Mouse (Mus musculus): ENCODE measurements around the gene Las1l.
A peak's percentile ranks its signal among the peaks of the same experiment; 100 is the strongest.
"Not testable (repeated sequence)": the region's sequence is repeated elsewhere in the genome, so short reads cannot be mapped to it uniquely, and the experiment has no call there.

Las1l gene

DNA sequence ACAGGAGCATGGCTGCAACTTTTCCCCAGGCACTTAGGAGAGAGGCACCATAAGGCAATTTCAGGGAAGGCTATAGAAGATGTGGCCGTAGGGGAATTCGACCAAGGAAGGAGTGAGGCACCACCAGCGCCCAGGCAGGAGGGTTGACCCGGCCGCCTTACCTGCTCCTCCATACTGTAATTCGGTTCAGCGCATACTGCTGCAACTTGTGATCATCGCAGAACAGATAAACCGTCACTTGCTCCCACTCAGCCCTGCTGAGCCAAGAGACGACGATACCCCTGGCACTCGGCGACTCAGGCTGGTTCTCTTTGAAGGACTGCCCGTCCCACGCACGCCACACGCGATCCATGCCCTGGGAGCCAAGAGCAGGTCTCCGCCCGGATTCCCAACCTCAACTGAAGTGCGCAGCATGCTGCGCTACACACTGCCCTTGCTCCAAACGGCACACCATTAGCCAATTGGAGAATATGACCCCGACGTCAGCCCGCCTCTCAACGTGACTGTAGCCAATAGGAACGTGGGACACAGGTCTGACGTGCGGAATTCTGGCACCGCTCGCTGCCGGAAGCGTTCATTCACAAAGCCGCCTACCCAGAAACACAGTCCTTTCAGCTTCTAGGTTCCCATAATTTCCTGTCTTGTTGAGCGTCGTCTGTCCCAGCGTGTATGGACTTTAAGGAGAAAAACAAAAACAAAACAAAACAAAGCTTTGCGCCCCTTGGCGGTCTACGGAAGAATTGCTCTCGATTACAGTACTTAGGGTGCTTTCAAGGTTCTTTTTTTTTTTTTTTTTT lies at the start of gene Las1l:
Las1l (minus strand) TSS at position 466 of the 797 bp plus-strand sequence.
- peak; percentile 88 for DNase-seq

DNA sequence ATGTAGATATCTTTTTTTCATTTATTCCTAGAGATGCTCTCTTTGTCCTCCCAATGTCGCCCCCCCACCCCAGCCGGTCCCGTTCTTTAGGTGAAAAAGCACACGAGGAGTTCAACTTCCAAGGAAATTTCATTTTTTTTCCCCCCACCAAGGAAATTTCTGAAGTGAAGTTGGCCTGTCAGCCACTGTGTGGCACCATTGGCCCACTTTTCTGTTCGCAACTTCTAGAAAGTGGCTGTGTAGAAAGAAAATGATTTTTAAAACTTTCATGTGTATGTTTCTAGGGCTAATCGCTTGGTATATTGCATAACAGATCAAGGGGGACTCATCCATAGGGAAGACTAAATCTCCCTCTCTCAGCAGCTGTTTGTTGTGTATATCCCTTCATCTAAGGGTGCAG lies 49.6 kb upstream of the Las1l start:
- peak; percentile 4 for DNase-seq

DNA sequence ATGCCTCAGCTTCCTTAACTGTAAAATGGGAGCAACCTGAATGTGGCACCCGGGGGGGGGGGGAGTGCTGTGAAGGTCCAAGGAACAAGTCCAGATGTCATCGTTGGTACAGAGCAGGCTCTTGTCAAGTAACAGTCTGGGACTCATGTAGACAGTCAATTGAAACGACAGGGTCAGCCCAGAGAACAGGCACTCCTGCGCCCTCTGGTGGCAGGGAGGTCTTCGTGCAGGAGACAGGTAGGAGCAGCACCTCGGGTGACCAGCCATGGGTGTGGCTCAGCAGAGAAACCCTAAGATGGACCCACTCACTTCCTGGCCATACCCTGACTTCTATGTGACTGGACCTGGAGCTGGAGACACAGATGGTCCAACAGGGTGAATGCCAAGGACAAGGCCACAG lies 42.8 kb upstream of the Las1l start:
- peak; percentile 2 for DNase-seq

DNA sequence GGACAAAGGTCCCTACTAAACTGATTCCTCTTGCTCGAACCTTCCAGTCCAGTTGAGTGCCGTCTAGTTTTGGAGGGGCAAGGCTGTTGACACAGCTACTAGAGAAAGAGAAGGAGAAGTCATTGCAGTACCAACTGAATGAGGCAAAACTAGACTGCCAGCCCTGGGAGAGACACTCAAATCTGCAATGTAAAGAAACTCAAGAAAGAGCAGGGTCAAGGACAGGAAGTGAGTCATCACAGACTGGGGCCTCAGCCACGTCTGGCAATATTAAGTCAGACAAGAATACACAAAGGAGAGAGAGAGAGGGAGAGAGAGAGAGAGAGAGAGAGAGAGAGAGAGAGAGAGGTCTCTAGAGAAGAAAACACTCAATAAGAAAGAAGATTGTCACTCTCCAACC lies 36.4 kb upstream of the Las1l start:
- no peak for DNase-seq

DNA sequence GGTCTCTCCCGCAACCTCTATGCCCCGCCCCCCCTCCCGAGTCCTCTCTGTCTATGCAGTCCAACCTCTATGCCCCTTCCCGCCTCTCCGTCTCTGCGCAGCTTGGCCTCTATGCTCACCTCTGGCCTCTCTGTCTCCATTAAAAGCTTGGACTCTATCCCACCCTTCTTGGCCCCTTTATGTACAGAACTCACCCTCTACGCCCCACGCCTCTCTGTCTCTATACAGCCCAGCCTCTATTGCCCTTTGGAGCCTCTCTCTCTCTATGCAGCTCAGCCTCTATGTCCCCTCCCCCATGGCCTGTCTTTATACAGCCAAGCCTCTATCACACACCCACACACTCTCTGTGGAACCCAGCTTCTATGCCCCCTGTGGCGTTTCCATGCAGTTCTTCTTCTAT lies 13.2 kb upstream of the Las1l start:
- no peak for DNase-seq

DNA sequence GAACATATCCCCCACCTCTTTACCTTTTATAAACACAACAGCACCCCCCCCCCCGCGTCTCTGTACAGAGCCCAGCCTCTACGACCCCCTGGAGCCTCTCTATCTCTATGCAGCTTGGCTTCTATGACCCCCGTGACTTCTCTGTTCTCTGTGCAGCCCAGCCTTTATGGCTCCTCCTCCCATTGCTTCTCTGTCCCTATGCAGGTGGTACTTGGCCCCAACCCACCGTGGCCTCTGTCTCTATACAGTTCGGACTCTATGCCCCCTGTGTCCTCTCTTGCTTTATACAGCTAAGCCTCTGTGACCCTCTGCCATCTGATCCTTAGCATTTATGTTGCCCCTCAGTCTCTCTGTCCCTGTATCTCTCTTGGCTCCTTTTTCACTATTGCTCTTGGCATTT lies 12.4 kb upstream of the Las1l start:
- no peak for DNase-seq

DNA sequence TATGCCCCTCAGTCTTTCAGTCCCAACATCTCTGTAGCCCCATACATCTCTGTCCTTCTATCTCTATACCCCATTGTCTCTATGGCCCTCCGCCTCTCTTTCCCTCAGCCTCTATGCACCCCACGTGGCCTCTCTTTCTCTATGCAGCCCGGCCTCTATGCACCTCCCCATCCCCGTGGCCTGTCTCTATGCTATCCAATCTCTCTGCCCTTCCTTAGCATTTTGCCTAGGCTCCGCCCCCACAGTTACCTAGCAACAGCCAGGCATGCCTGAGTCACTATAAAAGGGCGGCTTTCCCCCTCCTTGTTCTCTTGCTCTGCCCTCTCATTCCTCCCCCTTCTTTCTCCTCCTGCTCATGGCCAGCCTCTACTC lies 11.8 kb upstream of the Las1l start:
- DNase-seq: peak; percentile 72

DNA sequence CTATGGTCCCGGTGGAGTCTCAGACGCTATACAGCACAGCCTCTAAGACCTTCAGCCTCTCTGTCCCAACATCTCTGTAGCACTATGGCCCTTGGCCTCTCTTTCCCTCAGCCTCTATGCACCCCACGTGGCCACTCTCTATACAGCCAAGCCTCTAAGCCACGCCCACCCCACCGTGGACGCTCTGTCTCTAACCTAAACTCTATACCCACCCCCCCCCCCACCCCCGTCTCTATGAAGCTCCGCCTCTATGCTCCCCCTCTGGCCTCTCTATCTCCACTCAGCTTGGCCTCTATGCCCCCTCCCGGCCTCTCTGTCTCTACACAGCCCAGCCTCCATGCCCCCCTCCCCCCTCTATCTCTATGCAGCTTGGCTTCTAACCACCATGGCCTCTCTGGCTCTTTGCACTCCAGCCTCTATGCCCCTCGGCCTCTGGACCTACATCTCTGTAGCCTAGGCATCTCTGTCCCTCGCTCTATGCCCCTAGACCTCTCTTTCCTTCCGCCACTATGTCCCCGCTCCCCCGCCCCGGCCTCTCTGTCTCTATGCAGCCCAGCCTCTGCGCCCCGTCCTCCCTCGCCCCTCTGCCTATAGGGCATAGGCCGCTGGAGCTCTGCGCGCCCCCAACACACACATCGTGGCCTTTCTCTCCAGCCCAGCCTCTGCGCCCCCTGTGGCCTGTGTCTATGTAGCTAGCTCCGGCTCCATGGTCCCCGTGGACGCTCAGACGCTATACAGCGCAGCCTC lies 11.3 kb upstream of the Las1l start:
- peak; percentile 30 for DNase-seq

DNA sequence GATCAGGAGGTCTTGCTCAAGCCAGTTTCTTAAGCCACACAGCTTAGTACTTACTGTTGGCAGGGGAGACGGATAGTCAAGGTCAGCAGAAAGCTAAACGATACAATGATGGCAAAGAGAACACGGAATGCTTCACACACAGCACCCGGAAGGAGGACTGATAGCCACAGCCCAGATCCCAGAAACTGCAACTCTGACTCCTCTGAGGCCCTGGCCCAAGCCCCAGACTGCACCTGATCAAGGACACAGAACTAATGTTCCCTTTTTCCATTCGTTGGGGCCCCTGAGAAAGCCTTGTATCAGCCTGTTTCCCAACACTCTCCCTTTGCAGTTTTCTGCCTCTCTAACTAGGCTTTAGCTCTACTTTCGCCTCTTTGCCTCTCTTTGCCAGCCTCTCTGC lies 8.3 kb upstream of the Las1l start:
- no peak for DNase-seq

DNA sequence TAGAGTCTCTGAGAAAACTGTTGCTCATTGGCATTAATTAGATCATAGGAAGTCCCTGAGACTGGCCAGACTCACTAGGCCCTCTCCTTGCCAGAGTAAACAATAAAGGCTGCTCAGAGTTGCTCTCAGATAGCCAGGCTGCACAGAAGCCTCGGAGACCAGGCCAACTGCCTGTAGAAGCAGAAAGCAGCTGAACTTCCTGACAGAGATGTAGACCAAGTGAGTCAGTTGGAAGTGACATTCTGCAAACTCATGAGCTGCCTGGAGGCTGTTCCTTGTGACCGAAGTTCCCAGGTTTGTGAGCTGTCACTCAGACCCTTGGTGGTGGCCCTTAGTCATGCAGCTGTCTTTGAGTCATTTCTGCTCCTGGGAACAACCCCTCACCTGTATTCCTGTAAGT lies 6.6 kb upstream of the Las1l start:
- no peak for DNase-seq

DNA sequence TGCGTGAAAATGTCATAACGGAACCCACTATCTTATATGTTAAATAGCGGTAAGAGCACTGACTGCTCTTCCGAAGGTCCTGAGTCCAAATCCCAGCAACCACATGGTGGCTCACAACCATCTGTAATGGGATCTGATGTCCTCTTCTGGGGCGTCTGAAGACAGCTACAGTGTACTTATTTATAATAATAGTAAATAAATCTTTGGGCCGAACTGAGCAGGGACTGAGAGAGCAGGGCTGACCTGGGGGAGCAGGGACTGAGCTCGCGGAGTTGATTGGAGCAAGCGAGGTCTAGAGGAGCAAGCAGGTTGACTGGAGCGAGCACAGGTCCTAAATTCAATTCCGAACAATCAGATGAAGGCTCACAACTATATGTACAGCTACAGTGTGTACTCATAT lies 699 bp upstream of the Las1l start:
- not testable (repeated sequence) for DNase-seq

DNA sequence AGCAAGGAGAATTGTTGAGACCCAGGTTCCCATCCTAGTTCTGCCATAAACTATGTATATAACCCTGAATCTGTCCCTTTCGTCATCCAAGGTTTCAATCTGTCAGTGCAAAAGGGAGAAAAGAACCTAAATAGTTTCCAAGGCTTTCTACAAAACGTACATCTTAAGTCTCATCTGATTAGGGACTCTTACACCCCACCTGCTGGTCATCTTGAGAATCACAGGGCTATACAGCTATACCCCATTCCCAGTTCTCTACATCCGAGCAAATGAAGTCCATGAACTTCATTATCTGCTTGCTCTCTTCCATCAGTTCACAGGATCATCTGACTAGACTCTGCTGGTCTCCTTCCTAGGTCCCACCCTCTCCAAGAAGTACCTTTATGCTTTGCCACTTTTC lies 6.0 kb downstream of the Las1l start:
- peak; percentile 49 for DNase-seq

DNA sequence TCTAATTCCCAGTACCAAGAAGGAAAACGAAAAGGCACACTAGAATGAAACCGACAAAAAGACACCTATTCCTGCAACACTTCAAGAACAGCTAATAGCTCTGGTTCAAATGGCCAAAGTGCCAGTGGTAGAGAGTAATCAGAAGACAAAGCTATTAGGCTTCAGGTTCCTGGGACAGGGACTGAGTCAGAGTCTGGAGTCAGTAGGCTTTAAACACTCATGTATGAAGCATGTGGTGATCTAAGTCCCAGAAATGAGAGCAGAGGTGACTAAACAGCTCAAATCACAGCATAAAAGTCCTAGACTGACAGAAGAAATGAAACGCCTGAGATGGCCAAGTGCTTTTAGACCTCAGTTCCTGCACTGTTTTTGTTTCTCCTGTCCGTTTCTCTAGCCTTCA lies 8.6 kb downstream of the Las1l start:
- no peak for DNase-seq

DNA sequence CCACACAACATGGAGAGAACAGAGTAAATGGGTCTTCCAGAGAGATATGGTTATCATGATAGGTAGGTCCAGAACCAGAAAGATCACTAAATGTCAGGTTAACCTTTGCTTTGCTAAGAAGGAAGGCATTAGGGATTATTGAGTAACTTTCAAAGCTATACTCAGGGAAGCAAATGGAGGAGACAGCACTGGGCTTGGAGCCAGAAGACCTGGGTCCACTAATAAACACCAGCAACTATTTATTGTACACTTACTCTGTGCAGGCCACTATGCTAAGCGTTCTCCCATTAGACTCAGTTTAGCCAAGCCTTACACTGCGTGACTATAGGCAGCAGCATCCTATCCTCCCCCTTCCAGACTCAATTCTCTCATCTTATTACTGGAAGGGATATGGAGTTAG lies 11.3 kb downstream of the Las1l start:
- DNase-seq: no peak

DNA sequence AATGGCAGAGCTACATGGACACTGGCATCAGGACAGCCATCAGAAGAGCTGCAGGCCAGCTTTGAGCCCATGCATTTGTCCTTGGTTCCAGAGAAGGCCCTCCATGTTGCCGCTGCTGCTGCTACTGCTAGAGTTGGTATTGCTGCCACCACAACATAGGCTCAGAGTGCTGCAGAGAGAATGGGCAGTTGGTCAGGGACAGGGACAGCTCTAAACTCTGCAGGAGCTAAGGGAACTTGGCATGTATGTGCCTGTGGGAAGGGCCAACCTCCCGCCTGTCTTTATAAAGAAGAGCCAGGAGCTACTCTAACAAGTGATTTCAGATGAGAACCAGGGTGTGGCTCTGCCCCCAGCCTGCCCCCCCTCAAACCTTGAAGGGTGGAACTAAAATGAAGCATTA lies 21.3 kb downstream of the Las1l start:
- no peak for DNase-seq

DNA sequence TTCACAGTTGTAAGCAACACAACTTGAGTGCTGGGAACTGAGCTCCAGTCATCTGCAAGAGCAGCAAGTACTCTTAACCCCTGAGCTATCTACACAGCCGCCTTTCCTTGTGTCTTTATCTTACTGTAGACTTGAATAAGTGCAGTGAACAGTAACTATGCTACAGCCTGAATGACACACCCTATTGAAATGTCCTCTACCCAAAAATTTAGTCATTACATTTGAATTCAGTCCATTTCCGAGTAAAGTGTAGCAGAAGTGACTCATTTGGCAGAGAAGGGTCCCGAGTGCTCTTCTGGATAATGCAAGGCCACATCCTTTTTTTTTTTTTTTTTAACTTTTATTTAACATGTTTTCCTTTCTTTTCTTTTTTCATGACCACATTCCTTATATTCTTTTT lies 54.0 kb downstream of the Las1l start:
- no peak for DNase-seq
